ENCODE assay signal across 8 mouse cellular contexts in the genomic region with DNA sequence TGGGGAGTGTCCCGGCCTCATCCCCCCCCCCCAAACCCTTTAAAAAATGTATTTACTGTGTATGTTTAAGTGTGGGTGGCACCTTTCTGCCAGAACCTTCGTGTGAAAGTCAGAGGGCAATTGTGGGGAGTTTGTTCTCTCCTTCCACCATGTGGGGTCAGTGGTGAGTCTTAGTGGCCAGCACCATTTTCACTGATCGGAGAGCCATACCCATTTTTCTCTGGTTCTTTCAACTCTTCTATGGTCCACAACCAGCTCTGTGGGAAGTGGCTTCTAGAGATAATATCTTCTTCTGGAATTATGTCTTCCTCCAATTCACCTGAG. TPM values are rescaled to one million over a fixed set of nuclear protein-coding genes. Genes with fewer than 3 reads are reported as not detected.
DNase-seq lines count a peak whose midpoint lies in the region; ATAC-seq lines count a peak whose summit lies in the region.

No protein-coding gene starts in this region.

- DNase-seq in frontal cortex, postnatal 10 days (ENCODE audit: low spot score in 2 of 2): no peak
- peak; percentile 68 for DNase-seq in 3T3-L1 (ENCODE audit: low read depth, low spot score)
- DNase-seq in NIH3T3 (ENCODE audit: low read depth): peak; percentile 74
- peak; percentile 47 to 61 for DNase-seq in kidney, adult 8-10 months
- DNase-seq in natural killer cell, adult 2 months (ENCODE audit: low spot score in 2 of 2): peak; percentile 48 to 55
- no peak for DNase-seq in layer of hippocampus, postnatal 36 days
- no peak for DNase-seq in ovary, postnatal 14 days (ENCODE audit: low spot score)

- ATAC-seq in frontal cortex, adult (ENCODE audit: low TSS enrichment): 0 out of 2 replicates have a peak, but pooled peaks have one; percentile 57

RNA-seq across cellular contexts. Expression of gene C3, which starts 8.1 kb away (rescaled TPM):
- 1 to 10 TPM; 1.1 to 2.4 TPM for total RNA-seq in layer of hippocampus, postnatal 36 days (2021)

RNA-seq across cellular contexts. Expression of gene Tnfsf14, which starts 25.9 kb away (rescaled TPM):
- not detected for total RNA-seq in layer of hippocampus, postnatal 36 days (2021)

RNA-seq across cellular contexts. Expression of gene Gpr108, which starts 28.4 kb away (rescaled TPM):
- 10 to 100 TPM; 23.6 to 25.4 TPM for total RNA-seq in layer of hippocampus, postnatal 36 days (2021)

RNA-seq across cellular contexts. Expression of gene Trip10, which starts 29.4 kb away (rescaled TPM):
- total RNA-seq in layer of hippocampus, postnatal 36 days (2021): 1 to 10 TPM; 7.9 to 8.2 TPM

RNA-seq across cellular contexts. Expression of gene Vav1, which starts 59.1 kb away (rescaled TPM):
- total RNA-seq in layer of hippocampus, postnatal 36 days (2021): 1 to 10 TPM; 3.0 to 3.7 TPM

Comparison
In these comparisons a context has a peak if more than half of its experiments do, and no peak if none do; other contexts are left out.
1. DNase-seq: peak in 3T3-L1 (single experiment), NIH3T3 (single experiment), kidney, adult 8-10 months (2 of 2) and natural killer cell, adult 2 months (2 of 2); none in frontal cortex, postnatal 10 days (0 of 2), layer of hippocampus, postnatal 36 days (0 of 2) and ovary, postnatal 14 days (single experiment).